Mouse (Mus musculus) lung, postnatal 10 days (tissue): Measurements from ENCODE around the gene Tm7sf2.
"Not testable (repeated sequence)": the region's sequence is repeated elsewhere in the genome, so short reads cannot be mapped to it uniquely, and the experiment has no call there.

Source experiments
- DNase-seq: peaks from one replicate; pipeline ENCODE4 v3.0.0; 2021

Tm7sf2 gene

DNA sequence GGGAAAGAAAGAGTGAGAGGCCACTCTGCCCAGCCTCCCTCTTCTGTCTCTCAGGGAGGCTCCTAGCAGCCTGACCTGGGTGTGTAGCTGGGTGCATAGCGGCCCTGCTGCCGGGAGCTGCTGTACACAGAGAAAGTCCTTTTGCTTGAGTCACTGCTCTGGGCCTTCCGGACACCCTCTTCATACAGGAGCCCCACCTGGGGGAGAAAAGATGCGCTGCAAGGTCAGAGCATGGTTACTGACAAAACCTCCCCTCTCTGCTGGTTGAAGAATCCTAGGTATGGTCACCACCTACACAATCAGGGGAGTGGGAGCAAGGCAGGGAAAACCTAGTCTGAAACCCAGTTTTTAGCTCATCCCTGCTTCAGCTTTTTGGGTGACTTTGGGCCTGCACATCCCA is 778 bp upstream of the Tm7sf2 start:
- DNase-seq, result no peak

DNA sequence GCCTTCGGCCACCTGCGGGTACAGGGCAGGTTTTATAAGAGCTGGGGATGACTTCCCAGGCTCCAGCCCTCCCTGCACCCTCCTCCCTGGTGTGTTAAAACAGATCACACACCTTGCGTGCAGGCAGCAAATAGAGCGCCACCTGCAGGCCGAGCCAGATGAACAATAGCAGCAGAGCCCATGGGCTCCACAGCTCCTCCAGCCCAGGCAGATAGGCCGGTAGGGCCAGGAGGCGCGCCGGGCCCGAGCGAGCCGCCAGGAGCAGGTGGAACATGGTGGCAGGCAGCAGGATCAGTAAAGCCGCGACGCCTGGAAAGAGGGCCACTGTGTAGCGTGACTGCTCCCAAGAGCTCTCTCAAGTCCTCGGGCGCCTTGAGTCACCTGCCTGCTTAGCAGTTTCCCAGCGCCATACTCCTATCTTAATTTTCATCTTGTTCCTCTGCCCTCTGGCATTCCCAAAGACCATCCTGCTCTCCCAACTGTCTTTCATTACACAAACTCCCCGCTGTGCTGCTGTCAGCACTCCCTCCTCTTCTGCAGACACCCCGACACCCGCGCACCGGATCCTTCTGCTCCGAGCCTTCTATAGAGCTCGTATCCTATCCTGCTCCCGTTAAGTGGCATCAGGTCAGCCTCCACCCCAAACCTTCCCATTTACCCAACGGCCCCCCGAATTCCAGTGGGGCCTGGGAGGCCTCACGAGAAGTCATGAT is 1.0 kb downstream of the Tm7sf2 start:
- peak; percentile 87 for DNase-seq

DNA sequence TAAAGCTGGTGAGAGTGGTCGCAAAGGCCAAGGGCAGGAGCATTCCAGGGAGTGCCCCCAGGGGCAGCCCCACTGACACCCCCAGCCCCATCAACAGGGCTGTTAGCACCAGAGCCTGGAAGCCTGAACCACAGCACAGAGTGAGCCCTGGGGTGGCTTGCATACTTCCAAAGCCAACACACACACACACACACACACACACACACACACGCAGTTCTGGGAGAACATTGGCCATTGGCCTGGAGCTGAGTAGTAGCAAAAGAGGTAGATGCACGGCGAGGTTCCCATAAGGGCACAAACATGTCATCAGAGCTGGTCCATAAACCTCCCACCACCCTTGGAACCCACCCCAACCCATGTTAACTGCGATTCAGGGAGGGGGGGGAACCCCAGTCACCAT is 1.6 kb downstream of the Tm7sf2 start:
- no peak for DNase-seq

DNA sequence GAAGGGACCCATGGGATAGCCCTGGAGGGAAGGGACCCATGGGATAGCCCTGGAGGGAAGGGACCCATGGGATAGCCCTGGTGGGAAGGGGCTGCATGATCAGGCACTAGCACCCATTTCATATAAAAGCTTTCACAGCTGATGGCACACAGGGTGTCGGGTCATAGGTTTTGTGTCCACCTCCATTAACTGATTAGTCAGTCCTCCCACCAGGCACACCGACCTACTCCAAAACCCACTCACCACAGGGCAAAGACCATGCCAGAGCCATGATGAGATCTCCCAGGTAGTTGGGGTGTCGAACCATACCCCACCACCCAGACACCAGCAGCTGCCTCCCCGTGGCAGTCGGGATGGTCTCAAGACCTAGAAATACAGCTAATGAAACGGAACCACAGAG is 5.1 kb downstream of the Tm7sf2 start:
- no peak for DNase-seq

DNA sequence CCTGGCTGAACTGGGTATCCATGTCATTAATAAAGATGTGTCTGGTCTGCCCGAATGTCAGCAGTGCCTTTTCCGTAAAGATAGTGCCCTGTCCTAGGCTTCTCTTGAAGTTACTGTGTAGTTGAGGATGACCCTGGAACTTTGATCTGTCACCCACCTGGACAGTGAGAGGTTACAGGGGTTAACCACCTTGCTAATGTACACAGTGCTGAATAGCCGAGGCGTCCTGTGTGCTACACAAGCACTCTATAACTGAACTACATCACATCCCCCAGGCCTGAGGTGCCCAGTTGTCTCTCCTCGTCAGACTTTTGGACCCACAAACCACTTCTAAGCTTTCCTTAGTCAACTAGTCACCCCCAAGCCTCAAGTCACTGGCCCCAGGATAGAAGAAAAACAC is 5.8 kb downstream of the Tm7sf2 start:
- DNase-seq, result no peak

DNA sequence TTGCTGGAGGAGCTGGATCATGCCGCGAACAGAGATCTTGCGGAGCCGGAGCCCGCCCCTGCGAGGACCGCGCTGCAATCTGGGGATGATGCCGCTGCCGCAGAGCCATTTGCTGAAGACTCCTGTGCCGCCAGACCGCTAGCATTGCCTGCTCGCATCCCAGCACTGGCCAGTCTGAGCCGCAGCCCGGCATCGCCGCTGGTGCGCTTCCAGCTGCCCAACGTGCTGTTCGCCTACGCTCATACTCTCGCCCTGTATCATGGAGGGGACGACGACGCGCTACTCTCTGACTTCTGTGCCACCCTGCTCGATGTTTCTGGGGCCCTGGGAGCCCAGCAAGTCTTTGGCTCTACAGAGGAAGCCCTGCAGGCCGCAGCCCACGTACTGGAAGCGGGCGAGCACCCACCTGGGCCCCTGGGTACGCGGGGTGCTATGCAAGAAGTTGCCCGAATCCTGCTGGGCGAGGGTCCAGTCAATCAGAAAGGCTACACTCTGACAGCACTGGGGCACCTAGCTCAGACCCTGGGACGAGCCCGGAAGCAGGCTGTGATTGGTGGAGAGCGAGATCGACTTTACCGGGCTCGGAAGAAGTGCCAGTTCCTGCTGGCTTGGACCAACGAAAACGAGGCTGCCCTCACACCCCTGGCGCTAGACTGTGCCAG is 6.4 kb downstream of the Tm7sf2 start:
- peak; percentile 58 for DNase-seq

DNA sequence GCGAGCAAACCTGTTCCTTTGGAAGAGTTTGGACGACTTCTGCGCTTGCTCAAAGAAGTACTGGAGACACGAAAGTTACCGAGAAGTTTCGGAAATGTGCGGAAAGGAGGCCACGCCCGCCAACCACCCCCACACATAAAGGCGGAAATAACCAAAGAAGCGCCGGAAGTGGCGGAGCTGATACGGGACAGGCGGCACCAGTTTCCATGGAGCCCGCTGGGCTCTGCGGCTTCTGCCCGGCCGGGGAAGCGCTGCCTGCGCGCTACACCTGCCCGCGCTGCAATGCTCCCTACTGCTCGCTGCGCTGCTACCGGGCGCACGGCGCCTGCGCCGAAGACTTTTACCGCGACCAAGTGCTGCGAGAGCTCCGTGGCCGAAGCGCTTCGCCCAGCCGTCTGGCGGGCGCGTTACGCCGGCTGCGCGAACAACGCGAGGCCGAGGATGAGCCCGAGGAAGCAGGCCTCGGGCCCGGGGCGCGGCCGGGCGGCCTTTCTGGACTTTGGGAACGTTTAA is 7.1 kb downstream of the Tm7sf2 start, which contains the start of gene Znhit2:
Gene Znhit2, plus strand, starts transcription at position 172 of the 513 bp plus-strand sequence.
- DNase-seq, result peak; percentile 97

DNA sequence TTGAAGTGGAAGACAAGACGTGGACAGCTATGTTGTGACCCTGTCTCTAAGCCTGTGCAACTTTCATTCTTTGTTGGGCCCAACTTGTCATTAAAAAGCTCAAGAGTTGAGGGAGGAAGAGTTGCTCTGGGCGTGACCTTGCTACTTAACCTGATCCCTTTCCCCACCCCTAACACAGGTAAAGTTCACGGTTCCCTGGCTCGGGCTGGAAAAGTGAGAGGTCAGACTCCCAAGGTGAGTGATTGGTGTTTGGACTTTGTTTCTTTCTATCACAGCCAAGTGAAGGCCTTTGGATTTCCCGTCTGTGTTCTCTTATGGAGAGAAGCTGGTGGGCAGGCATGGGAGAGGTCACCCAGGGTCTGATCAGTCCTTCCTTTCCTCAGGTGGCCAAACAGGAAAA is 9.2 kb downstream of the Tm7sf2 start:
- DNase-seq, result no peak

DNA sequence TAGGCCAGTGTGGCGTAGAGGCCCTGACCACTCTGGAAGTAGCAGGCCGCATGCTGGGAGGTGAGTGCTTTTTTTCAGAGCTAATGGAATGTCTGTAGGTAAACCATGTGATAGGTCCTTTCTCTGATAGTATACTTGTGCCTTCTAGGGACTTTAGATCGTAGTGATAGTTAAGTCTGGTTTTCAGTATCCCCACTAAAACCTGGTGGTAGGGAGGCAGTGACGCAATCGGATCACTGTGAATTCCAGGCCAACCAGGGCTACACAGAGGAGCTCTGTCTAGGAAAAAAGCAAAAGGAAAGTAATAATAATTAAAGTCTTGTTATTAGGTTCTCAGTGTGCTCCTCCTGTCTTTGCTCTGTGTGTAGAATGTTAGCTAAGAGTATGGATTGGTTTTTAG is 9.7 kb downstream of the Tm7sf2 start:
- no peak for DNase-seq

DNA sequence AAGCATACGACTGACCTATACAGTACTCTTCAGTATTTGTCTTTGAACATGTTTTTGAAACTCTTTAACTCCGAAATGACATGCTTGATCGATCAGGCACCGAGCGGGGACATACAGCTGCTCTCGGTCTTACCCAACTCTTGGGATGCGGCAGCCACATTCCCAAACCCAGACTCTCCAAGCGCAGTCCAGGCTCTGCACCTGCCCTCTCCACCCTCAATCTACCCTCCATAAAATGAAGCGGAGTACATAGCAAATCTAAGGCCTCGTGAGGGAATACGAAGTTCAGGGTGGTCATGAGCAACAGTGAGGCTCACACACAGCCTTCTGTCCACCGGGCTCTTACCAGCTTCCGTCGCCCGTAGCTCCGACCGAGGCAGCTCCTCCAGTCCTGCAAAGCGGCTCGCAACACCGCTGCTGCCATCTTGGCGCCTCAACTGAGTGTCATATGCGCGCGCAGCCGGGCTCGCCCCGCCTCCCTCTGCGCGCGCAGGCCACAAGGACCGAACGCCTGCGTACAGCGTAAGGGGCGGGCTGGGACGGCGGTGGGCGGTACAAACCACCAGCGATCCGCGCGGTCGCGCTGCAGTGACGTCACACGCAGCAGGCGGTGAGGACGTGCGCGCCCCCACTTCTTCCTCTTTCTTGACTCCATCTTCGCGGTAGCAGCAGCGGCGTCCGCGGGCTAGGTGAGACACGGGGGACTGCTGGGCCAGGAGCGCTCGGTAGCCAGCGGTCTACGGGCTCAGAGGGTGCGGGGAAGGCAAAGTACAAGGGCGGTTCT is 10.7 kb downstream of the Tm7sf2 start, which contains the start of the genes Mrpl49 and Fau:
Gene Mrpl49, minus strand, starts transcription at position 473 of the 784 bp plus-strand sequence.
Gene Fau, plus strand, starts transcription at position 532 of the 784 bp plus-strand sequence.
- DNase-seq, result peak; percentile 99

DNA sequence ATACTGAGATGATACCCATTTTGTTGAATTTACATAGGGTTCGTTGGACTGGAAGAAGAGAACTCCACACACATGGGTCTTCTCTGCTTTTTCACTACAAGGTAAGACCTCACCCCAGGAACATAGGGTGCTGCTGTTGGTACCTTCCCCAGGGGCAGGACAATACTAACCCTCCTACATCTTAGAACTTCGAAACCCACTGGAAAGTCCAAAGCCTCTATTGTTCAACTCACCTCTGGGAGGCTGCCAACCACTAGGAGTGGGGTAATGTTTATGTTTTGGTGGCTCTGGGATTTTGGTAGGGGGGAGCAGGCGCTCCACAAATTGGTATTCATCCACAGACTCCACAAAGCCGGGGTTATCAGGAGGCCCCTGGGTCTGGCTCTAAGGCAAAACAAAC is 11.5 kb downstream of the Tm7sf2 start:
- no peak for DNase-seq

DNA sequence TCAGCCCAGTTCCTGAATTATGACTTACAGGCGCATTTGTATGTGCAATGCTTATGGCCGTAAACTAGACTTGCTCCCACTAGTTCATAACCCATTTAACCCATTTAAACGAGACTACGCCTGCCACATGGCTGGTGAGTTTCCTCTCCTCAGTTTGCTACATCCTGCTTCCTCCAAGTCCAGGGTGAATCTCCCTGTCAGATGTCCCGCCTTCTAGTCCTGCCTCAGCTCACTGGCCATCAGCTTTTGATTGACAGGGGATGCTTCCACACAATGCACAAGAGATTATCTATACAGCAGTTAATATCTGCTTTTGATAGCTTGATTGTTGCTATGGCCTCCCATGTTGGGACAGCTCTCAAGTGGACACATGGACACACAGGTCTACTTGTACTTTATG is 13.9 kb downstream of the Tm7sf2 start:
- no peak for DNase-seq

DNA sequence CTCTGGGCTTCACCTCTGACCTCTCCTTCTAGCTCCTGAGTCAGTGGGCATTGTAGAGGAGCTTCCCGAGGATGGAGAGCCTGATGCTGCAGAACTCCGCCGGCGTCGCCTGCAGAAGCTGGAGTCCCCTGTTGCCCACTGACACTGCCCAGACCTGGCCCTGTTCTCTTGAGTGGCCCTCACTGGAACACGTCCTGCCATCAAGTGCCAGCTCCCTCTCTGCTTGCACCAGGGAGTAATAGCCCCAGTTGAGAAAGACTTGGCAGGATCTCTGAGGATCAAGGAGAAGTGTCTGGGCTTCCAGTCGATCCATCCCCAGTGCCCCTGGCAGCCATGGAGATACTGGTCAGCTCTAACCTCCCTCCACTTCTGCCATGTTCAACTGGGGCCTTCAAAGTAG is 15.7 kb downstream of the Tm7sf2 start:
- no peak for DNase-seq

DNA sequence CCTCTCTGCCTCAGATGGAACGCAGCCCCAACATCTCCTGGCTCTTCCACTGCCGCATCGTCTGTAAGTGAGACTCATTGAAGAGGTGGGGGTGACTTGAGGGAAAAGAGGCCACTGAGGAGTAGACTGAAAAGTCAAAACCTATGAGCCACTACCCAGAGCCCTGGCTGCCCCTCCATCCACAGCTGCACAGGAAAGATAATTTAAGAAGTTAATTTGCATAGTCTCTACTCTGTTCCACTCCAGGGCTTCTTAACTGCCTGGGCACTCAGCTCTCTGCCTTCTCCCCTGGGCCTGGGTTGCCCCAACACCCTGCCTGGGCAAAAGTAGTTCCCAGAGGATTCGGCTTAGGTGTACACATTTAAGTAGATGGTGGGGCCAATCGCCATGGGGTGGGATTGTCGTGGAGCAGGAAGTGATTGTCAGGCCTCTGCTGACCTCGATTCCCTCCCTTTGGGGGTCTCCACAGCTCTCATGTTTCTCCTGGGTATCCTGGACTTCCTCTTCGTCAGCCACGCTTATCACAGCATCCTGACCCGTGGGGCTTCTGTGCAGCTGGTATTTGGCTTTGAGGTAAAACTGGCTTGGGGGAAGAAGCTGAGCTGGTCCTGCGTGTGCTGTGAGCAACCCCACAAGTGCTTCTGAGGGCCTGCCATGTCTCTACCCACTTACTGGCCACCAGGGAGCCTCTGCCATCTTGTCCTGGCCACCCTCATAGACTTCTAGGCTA is 19.3 kb downstream of the Tm7sf2 start:
- DNase-seq, result no peak

DNA sequence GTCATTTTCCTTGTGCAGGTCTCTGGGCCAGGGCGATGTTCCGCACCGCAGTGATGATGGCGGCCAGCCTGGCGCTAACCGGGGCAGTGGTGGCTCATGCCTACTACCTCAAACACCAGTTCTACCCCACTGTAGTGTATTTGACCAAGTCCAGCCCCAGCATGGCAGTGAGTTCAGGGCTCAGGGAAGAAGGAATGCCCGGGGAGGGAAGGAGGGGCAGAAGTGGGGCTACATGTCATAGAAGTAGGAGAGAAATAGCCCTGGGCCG is 20.3 kb downstream of the Tm7sf2 start:
- no peak for DNase-seq

DNA sequence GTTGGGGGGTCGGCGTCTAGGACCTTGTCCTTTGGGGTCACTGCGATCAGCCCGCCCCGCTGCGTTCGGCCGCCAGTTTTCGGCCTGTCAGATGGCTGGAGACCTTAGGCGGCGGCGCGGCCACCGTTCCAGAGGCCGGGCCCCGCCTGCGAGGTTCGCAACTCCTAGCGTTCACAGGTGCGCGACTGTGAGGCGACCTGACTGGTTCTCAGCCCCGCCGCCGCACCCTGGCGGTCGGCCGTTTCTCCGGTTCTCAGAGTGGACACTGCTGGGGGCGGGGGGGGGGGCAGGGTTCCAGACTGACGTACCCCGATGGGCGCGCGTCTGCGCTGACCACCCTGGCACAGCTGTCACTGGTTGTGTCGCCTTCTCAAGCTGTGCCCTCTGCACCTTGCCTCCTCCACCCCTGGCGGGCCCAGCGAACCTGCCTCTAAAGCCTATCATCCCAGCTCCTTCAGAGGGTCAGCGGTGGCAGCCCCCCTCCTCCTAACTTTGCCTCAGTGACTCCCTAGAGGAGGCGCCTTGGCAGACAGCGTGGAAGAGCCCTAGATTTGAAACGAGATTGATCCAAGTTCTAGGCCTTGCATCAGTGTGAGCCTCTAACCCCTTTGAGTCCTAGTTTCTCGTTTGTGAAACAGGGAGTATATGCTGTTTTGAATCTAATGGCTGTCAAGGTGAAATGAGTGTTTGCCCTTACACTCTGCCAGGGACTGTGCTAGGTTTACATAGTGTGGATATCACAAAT is 20.8 kb downstream of the Tm7sf2 start:
- no peak for DNase-seq

DNA sequence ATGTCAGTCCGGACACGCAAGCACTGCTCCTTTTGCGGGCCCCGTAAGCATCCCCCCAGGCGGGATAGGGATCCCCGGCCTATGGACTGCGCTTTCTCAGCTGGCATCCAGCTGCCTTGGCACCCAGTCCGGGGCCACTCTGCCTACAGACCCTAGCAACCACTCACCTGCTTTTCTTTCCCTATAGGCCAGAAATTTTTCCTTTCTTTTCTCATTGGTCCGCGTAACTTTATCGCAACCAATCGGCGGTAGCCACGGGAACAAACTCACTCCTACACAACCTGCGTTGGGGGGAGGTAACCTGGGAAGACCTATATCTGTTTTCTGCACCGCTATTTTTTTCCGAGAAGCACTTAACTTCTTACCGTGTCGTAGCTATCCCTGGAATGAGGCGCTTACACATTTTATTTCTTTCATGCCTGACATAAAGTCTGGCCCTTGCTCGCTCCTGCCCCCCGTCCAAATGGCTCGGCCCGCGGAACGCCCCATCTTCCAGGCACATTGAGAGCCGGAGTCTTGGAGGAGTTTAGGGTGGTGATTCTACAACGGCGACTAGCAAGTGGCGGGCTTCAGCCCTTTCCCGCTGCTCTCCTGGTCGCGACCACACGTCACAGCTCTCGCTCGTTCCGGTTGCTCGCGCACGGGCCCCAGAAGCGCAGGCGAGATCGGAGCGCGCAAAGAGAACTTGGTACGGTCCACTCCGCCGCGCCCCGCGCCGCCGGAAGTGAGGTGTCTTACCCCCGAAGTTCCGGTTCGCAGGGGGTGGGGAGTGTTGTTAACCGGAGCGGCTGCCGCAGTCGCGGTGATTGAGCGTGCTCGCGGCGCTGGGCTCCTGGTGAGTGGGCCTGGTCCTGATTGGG is 21.6 kb downstream of the Tm7sf2 start, which contains the start of gene Syvn1:
Gene Syvn1, plus strand, starts transcription at position 283 of the 860 bp plus-strand sequence.
- DNase-seq, result peak; percentile 92

DNA sequence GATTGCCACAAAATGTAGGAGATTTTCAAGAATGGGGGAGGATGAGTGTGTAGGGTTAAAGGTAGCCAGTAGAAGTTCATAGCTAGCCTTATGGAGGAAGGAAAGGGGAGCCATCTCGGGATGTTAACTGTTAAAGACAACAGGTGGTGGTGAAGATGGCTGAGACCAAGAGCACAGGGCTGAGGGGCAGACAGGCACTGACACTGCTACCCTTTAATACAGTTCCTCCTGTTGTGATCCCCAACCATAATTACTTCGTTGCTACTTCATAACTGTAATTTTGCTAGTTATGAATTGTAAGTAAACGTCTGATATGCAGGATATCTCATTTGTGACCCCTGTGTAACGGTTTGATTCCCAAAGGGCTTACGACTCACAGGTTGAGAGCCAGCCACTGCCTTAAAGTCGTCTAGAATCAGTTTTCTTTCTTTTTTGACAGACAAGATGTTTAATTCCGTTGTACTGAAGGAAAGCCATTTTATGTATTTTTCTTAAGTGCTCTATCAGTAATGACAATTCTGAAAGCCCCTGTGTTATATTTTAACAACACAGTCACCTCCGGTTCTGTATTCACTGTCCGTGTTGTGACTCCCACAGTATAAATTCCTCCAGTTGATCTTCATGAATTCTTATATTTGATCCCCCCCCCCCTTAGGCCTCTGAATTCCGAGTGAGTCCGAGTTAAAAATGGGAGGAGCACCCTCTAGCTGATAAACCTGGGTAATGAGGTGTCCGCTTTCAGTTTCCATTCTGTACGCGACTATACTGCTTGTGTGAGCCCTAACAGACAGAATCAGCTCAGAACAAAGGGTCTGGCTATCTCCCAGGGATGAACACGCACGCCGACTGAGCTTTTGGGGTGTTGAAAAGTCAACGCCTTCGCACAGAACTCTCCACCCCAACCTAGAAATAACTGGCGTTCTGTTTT is 22.5 kb downstream of the Tm7sf2 start:
- no peak for DNase-seq

DNA sequence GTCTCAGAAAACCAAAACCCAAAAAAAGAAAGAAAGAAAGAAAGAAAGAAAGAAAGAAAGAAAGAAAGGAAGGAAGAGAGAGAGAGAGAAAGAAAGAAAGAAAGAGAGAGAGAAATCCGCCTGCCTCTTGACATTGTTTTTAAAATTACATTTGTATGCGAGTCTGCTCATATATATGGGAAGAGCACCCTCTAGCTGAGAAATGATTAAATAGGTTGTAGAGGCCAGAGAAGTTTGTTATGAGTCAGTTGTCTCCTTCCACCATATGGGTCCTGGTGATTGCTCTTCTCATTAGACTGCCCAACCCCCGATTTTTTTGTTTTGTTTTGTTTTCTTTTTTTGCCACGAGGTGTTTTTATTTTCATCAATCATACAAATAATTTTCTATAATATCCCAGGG is 24.1 kb downstream of the Tm7sf2 start:
- not testable (repeated sequence) for DNase-seq

DNA sequence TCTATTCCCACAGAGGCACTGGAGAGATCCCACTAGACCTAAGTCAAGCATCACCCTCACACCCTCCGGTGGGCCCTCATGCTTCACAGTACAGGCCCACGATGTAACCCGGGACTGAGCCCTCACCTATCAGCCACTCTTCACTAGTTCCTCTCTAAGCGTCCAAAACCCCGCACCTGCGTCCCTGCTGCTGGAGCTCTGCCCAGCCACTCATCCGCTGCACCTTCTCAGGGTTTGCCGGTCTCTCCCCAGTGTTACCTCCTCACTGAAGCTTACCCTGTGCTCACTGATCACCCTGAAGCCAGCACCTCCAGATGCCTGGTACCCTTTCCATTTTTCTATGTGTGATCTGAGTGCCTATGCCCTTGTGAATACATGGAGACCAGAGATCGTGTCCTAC is 25.9 kb downstream of the Tm7sf2 start:
- no peak for DNase-seq
